Mouse (Mus musculus) embryo, embryonic 11.5 days (tissue): Measurements from ENCODE around the gene Rars2.

ENCODE experiments used
- DNase-seq: peaks from one replicate; pipeline ENCODE4 v3.0.0-alpha.2; 2012; ENCODE audit warnings: low read depth, low spot score

Gene Rars2

DNA sequence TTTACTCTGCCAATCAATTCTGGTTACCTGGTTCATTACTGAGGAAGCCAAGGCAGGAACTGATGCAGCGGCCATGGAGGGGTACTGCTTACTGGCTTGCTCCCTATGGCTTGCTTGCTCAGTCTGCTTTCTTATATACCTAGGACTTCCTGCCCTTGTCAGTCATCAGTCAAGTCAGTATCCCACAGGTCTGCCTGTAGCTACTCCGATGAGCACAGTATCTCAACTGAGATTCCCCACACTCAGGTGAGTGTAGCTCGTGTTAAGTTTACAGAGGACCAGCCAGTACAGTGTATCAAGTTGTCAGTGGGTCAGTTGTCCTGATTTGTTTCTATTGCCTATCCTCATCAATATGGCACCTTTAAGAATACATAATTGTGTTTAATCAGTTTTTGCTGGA is 26.0 kb downstream of the Rars2 start:
- DNase-seq = no peak

DNA sequence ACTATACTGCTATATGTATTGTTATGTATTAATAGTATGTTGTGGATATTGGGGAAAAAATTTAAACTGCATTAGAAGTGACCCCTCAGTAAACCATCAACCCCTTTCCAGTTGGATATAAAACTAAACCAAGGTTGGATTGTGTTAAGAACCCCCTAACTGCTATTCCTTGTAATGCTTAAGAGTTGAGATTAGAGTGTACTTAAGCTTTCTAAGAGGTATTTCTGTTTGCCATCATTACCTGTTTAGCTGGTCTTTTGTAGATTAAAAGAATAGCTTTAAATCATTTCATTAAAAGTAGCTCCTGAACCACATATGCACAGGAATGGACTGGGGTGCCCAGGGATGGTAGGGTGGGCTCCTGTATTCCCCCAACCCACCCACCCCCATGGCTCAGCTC is 30.0 kb downstream of the Rars2 start:
- no peak for DNase-seq

DNA sequence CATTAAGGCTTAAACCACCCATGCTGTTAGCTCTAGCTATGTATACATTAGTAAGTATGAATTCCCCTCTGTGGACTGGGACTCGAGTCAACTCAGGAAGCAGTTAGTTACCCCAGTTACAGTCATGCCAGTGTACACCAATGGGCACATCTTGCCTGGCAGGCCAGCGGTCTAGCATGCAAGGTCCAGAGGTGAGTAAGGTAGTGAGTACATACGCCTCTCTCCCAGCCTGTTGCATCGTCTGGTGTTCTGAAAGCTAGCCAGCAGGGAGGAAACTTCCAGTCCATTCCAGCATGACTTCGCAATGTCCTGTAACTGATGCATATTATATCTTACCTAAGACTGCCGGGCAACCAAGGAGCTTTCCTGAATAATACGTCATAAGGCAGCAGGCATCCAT is 38.4 kb downstream of the Rars2 start:
- DNase-seq = no peak

DNA sequence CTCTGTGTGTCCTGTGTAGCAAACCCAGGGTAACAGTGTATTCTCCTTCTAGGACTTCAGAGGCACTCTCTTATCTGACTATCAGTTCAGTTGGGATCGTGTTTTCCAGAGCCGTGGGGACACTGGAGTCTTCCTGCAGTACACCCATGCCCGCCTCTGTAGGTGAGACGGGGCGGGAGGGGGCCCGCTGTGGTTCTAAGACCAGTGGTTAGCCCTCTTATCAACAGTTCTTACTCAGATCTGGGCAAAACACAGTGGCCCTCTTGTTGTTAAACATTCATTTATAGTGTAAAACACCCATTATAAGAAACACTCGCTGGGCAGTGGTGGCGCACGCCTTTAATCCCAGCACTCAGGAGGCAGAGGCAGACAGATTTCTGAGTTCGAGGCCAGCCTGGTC is 41.3 kb downstream of the Rars2 start:
- no peak for DNase-seq

DNA sequence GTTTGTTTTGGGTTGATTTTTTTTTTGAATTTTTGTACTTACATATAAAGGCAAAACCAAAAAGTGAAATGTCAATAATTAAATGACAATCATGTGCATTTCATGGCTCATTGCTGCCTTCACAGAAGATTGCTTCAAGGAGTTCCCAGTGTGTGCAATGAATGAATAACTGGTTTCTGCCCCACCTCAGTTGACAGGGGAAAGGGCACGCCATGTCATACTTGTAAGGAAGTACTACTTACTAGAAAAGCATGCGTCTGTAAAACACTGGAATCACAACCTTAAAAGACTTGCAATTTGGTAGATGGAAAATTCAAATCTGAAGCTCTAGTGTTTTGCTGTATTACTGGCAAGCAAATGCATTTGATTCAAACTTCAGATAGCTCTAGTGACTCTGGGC is 44.3 kb downstream of the Rars2 start:
- DNase-seq = no peak

DNA sequence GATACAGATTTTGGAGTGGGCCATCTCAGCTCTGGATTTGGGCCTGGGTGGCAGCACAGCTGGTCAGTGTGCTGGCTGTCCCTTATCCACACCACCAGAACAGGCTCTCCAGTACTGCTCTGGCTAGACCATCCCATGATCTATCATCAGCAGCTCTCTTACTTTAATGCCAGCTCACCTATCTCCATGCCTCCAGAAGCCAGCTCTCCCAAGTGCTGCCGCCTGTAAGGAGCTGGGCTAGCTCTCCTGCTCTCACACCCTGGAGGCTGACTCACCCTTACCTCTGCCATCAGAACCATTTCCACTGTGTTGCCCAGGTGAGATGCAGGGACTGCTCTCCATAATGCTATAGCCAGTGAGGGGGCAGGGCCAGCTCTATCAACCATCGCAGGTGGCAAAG is 46.8 kb downstream of the Rars2 start:
- DNase-seq = no peak

DNA sequence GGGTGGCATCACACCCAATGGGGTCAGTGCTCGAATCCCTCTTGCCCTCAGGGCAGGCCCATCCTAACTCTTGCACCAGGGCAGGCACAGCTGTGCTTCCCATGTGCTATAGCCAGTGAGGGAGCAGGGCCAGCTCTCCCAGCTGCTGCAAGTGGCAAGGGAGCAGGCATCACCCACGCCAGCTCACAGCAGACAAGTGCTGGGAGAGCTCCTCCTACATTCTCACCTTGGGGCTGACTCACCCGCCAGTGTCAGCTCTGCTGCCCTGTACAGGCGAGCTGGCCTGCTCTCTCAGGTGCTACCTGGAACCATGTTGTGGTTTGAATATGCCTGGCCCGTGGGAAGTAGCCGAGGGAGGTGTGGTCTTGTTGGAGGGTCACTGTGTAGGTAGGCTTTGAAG is 47.2 kb downstream of the Rars2 start:
- DNase-seq = no peak

DNA sequence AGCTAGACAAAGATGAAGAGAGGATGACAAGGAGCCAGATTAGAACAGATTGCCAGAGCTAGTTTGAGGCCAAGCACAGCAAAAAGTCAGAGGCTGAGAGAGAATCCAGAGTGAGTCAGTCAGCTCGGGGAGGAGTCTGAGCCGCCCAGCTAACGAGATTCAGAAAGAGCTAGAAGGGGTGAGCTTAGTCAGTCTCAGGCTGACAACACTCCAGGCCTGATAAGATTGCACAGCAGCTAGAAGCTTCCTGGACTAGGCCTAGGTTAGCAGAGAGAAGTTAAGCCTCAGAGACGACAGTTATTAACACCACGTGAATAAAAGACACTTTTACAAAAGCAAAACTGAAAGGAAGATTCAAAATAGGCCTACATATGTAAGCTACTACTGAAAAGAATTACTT is 53.2 kb downstream of the Rars2 start:
- DNase-seq = no peak

DNA sequence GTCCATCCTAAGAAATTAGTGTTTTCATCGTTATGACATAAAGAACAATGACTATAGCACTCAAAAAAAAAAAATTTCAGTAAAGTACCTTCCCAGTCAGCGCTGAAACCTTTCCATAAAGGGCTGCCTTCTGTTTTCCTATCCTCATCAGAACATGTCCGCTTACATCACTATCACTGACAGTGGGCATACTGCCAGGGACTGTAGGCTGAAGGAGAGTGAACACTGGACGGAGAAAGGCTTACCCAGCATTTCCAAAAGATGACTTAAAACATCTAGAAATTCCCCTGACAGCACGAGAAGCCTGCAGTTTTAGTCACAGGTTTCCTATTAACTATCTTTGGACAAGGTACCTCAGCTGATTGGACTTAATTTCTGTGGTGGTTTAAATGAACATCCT is 59.0 kb downstream of the Rars2 start:
- no peak for DNase-seq

DNA sequence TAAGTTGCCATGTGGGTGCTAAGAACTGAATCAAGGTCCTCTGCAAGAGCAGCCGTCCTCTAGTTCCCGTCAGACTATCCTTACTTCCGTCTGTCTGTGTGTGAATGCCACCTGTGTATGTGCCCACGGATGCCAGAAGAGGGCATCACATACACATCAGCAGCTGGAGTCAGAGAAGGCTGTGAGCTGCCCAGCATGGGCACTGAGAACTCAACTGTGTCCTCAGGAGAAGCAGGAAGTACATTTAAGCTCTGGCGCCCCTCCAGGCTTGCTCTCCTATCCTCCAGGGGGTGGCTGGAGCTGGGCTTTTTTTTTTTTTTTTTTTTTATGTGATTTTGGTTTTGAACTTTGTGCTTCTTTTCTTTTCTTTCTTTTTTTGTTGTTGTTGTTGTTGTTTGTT is 65.8 kb downstream of the Rars2 start:
- DNase-seq = no peak

DNA sequence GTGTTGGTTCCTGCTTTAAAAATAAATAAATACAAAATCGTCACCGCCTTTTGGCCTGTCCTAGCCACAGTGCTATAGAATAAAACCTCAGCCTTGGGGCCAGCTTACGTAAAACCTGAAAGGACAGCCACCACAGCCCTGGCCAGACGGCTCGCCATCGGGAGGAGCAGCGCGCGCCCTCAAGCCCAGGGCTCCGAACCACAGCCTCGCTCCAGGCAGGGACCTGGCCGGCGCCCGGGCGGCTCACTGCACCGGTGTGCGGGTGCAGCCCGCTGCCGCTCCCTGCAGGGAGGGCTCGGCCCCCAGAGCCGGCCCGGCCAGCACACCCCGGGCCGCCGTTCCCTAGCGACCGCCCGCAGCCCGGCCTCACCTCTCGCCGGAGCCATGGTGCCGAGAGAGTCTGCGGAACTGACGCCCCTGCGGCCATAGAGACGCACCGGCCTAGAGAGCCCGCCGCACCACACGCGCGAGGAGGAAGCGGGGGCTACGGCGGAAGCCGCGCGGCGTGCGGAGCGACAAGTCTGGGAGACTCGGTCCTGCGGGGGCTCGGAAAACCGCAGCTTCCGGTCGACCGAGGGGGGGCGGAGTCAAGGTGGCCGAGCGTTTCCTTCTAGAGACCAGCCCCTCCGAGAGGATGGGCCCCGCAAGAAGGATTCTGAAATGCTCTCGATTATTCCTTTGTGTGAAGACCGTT is 72.3 kb downstream of the Rars2 start, which contains the start of gene Slc35a1:
Gene Slc35a1, minus strand, starts transcription at position 565 of the 694 bp plus-strand sequence.
- peak; percentile 79 for DNase-seq

DNA sequence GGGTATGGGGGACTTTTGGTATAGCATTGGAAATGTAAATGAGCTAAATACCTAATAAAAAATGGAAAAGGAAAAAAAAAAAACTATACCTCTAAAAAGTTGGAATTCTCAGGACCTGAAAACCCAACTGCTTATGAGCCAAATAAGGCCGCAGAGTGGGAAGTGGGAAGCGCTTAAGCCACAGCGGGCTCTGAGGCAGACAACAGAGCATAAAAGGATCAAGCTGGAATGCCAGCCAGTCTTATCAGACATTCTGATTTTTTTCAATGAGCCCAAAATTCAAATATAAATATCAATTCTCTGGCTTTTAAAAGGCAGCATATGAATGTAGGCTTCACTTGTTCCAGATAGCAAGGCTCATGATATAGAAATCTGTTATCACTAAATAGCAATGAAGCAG is 73.3 kb downstream of the Rars2 start:
- no peak for DNase-seq

DNA sequence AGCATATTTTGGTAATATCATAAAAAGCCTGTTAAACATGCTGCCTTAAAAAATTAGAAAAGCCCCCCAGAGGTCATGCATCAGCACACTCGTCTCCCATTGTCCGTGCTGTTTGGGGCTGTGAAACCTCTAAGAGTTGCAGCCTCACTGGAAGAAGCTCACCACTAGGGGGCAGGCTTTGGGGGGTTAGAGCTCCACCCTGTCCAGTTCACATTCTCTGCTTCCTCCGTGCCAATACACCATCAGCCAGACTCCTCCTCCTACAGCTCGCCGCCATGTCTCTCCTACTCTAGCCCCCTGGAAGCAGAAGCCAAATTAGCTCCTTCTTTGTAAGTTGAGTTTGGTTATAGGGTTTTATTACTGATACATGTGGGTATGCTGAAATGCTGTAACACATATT is 86.8 kb downstream of the Rars2 start:
- peak; percentile 23 for DNase-seq

DNA sequence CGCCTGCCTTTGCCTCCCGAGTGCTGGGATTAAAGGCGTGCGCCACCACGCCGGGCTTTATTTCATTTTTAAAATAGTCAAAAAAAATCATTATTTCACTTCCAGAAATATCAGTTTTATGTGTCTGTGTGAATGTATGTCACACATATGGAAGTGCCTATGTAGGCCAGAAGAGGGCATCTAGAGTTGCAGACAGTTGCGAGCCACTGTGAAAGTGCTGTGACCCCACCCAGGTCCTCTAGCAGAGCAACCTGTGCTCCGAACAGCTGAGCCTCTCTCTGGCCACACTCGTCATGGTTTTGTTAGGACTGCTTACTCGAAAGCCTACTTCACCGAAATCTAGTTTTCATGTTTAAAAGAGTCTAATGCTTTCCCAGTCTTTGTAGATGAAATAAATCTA is 87.5 kb downstream of the Rars2 start:
- no peak for DNase-seq

DNA sequence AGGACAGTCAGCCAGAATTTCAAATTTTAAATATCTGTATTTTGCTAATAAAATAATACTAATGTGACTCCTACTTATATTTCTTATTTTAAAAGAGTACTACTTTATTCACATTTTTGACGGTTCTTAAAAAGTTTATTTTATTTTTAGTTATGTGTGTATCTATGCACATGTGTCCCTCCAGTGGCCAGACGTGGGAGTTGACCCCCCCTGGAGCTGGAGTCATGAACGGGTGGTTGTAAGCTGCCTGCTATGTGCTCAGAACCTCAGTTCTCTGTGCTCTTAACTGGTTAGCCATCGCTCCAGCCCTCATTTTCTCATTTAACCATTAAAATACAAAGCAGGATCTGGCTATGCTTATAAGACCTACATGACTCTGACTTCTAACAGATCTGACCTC is 88.3 kb downstream of the Rars2 start:
- no peak for DNase-seq

DNA sequence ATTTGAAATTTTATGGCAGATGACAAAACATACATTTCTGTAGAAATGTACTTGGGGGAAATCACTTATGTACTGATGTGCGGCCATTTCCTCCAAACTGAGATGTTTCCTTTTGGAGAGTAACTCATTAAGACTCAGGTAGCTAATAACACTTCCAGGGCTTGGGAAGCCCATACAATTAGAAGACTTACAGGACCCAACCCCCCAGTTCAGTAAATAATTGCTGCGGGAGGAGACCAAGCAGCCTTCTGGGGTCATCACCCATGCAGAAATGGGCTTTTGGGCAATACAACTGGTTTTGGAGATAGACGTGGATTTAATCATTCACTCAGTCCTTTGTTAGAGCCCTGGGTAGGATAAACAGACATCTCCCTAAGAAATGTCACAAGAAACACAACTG is 92.5 kb downstream of the Rars2 start:
- no peak for DNase-seq

DNA sequence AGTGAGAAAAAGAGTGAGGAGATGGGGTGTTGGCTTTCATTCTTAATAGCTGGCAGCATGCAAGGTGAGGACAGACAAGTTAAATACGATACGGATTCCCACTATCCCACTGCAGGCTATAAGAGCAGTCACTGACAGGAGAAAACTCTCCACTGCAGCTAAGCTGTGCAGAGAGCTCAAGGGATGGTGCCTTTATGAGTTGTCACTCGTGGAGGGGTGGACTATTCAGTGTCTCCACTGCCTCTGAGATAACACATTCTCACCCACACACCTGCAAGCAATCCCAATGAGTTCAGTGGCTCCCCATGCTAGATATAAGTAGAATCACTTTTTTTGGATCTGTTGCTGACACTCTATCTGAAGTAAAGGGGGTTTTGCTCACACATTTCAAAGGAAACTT is 93.4 kb downstream of the Rars2 start:
- no peak for DNase-seq
